Mouse (Mus musculus) spleen, adult 2 months (tissue): ENCODE results near the gene Mt3. TPM values are rescaled to one million over a fixed set of nuclear protein-coding genes. Genes with fewer than 3 reads are reported as not detected.

Experiments used
- DNase-seq, 2 experiments: peaks; one replicate each; pipeline versions ENCODE4 v3.0.0 to v3.0.0-alpha.2; 2012 to 2021; ENCODE audit warnings: low spot score in 2 of 2, low read depth in 1 of 2
- H3K27ac ChIP-seq: fragments of 200-500 bp; 2 replicates; pipeline ENCODE4 v1.5.1; 2012; ENCODE audit warnings: low read length, inconsistent platforms; ENCODE audit not compliant: insufficient read depth
- H3K27me3 ChIP-seq: fragments of 200-500 bp; 2 replicates; pipeline ENCODE4 v1.6.1; 2012; ENCODE audit warnings: mild to moderate bottlenecking, moderate library complexity, low read length, inconsistent platforms; ENCODE audit not compliant: control insufficient read depth, insufficient read depth
- H3K36me3 ChIP-seq: fragments of 200-500 bp; 2 replicates; pipeline ENCODE4 v1.6.1; 2012; ENCODE audit warnings: mild to moderate bottlenecking, low read length, inconsistent platforms; ENCODE audit not compliant: control insufficient read depth, insufficient read depth
- H3K4me1 ChIP-seq: fragments of 200-500 bp; 2 replicates; pipeline ENCODE4 v1.6.1; 2011; ENCODE audit warnings: inconsistent platforms; ENCODE audit not compliant: control insufficient read depth, insufficient read depth, insufficient read length
- H3K4me3 ChIP-seq: fragments of 200-500 bp; 2 replicates; pipeline ENCODE4 v1.5.1; 2011; ENCODE audit warnings: mild to moderate bottlenecking, inconsistent platforms; ENCODE audit not compliant: insufficient read depth, insufficient read length; ENCODE audit errors: extremely low read depth
- CTCF ChIP-seq: fragments of 200-500 bp; IDR thresholded peaks from 2 replicates; pipeline ENCODE4 v1.5.1; 2011; ENCODE audit warnings: mild to moderate bottlenecking, inconsistent platforms; ENCODE audit not compliant: insufficient read depth, insufficient read length, insufficient replicate concordance; ENCODE audit errors: extremely low read depth
- POLR2A ChIP-seq: fragments of 200-500 bp; IDR thresholded peaks from 2 replicates; pipeline ENCODE4 v1.6.1; 2011; ENCODE audit warnings: low read depth, low read length, inconsistent platforms
- WGBS: fragments of 180-500 bp; shearing (Covaris S2); methylation state at CpG from one replicate; pipeline ENCODE4 v1.1.7; 2018; 5-methylcytosine and 5-hydroxymethylcytosine counted together
- polyA plus RNA-seq: library from polyadenylated mRNA; depleted of rRNA; stranded (reverse); fragments of >200 nt; gene quantifications from 2 replicates; pipeline ENCODE4 v1.2.3, GENCODE M21; 2012; rRNA removed

Mt3 gene
- not detected in 2 replicates for polyA plus RNA-seq

GRCm38 (mm10) chr8:94152513-94153300 lies at the start of gene Mt3:
Gene Mt3, plus strand, starts transcription at chr8:94152607.
- Histone ChIP-seq H3K27me3 (no peaks in the 10 kb centered on the region; the same call in 1 of the 2 replicates), H3K36me3 (no peaks in the 10 kb centered on the region), H3K4me3 (no peak within 1 kb of the TSS), H3K4me1 (no peaks in the 10 kb centered on the region; the same call in 1 of the 2 replicates), H3K27ac (no peak within 1 kb of the TSS)
- 4% methylated on average over 29 of the region's 29 CpGs for WGBS
- DNase-seq = no peak
- TF ChIP-seq POLR2A = no peak
- no peak for TF ChIP-seq CTCF

- WGBS = 54% methylated on average over 5 of the region's 5 CpGs
- no peaks in the 10 kb centered on the region for H3K36me3 ChIP-seq
- TF ChIP-seq CTCF = no peak
- no peak for TF ChIP-seq POLR2A
- no peak overlapping the region for H3K4me3 ChIP-seq
- H3K27me3 ChIP-seq = no peaks in the 10 kb centered on the region
- no peaks in the 10 kb centered on the region for H3K4me1 ChIP-seq
- no peak overlapping the region for H3K27ac ChIP-seq
- no peak for DNase-seq
These were observed 48.3 kb upstream of the Mt3 start for GRCm38 (mm10) chr8:94104146-94104545.

- WGBS = 79% methylated on average over 3 of the region's 3 CpGs
- no peak for DNase-seq
- H3K4me3 ChIP-seq = no peak overlapping the region
- no peak for TF ChIP-seq POLR2A
- TF ChIP-seq CTCF = no peak
- H3K27me3 ChIP-seq = no peaks in the 10 kb centered on the region
- H3K4me1 ChIP-seq = no peaks in the 10 kb centered on the region
- H3K36me3 ChIP-seq = no peaks in the 10 kb centered on the region
- H3K27ac ChIP-seq = no peak overlapping the region
These were observed 44.5 kb upstream of the Mt3 start for GRCm38 (mm10) chr8:94107871-94108270.

- Histone ChIP-seq H3K27me3 (no peaks in the 10 kb centered on the region), H3K4me1 (no peaks in the 10 kb centered on the region), H3K36me3 (no peaks in the 10 kb centered on the region), H3K4me3 (no peak overlapping the region), H3K27ac (no peak overlapping the region)
- TF ChIP-seq POLR2A = no peak
- no peak for TF ChIP-seq CTCF
- no peak for DNase-seq
- 90% methylated on average over 6 of the region's 6 CpGs for WGBS
These were observed 43.0 kb upstream of the Mt3 start for GRCm38 (mm10) chr8:94109396-94109795.

GRCm38 (mm10) chr8:94109835-94110234 lies 42.6 kb upstream of the Mt3 start:
- no peaks in the 10 kb centered on the region for H3K36me3 ChIP-seq
- no peaks in the 10 kb centered on the region for H3K27me3 ChIP-seq
- no peak overlapping the region for H3K27ac ChIP-seq
- WGBS = 91% methylated on average over 5 of the region's 5 CpGs
- no peaks in the 10 kb centered on the region for H3K4me1 ChIP-seq
- no peak for DNase-seq
- TF ChIP-seq CTCF = no peak
- no peak for TF ChIP-seq POLR2A
- no peak overlapping the region for H3K4me3 ChIP-seq

- Histone ChIP-seq H3K36me3 (no peaks in the 10 kb centered on the region), H3K4me3 (no peak overlapping the region), H3K27me3 (no peaks in the 10 kb centered on the region), H3K4me1 (no peaks in the 10 kb centered on the region), H3K27ac (no peak overlapping the region)
- 81% methylated on average over 6 of the region's 6 CpGs for WGBS
- no peak for TF ChIP-seq CTCF
- TF ChIP-seq POLR2A = no peak
- no peak for DNase-seq
These were observed 41.8 kb upstream of the Mt3 start for GRCm38 (mm10) chr8:94110526-94111177.

GRCm38 (mm10) chr8:94113435-94113834 lies 39.0 kb upstream of the Mt3 start:
- no peaks in the 10 kb centered on the region for H3K4me1 ChIP-seq

More at GRCm38 (mm10) chr8:94113435-94113834, 39.0 kb upstream of the Mt3 start:
- Histone ChIP-seq H3K36me3 (no peaks in the 10 kb centered on the region), H3K4me3 (no peak overlapping the region), H3K27me3 (no peaks in the 10 kb centered on the region), H3K27ac (no peak overlapping the region)
- TF ChIP-seq POLR2A (no peak), CTCF (no peak)
- WGBS = 28% methylated on average over 1 of the region's 1 CpGs
- DNase-seq = no peak
